Mouse (Mus musculus) testis, adult 2 months (tissue): Measurements from ENCODE around the gene Ldb2.

Experiments used
- CTCF ChIP-seq: fragments of 200-500 bp; IDR thresholded peaks from 2 replicates; pipeline ENCODE4 v1.5.1; 2012; ENCODE audit warnings: low read depth, mild to moderate bottlenecking, inconsistent platforms, low read length, moderate library complexity; ENCODE audit not compliant: control insufficient read depth, insufficient read depth, insufficient replicate concordance
- POLR2A ChIP-seq: fragments of 200-500 bp; IDR thresholded peaks from 2 replicates; pipeline ENCODE4 v1.6.1; 2012; ENCODE audit warnings: low read depth, mild to moderate bottlenecking, inconsistent platforms, low read length, moderate library complexity; ENCODE audit not compliant: control insufficient read depth

DNA sequence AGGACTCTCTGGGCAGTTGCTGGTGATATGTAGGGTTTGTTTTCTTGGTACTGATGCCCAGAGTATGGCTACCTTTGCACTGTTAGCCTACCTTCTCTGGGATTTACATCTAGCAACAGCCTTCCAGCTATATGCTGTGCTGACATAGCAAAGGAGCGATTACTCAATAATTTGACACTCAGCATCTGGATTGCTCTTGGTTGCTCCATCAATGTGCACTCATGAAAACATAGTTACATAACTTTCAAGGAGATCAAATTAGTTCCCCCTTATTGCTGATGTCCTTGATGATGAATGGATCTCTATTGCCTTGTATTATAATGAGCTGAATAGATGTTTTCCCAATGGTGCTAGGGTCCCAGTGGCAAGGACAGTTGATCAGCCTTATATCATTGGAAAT lies 308.0 kb downstream of the Ldb2 start:
- TF ChIP-seq POLR2A (no peak), CTCF (no peak)
